Mouse (Mus musculus) induced T-regulatory cell, adult 2 months (primary cell): ENCODE data around the gene Gmnn.
A peak's percentile ranks its signal among the peaks of the same experiment; 100 is the strongest.
"Not testable (repeated sequence)": the region's sequence is repeated elsewhere in the genome, so short reads cannot be mapped to it uniquely, and the experiment has no call there.

Experiments used
- DNase-seq: peaks from one replicate; pipeline ENCODE4 v3.0.0-alpha.2; 2012; ENCODE audit warnings: low read depth

Gene Gmnn

GRCm38 (mm10) chr13:24761403-24762227, at the start of gene Gmnn:
Gene Gmnn (minus strand): TSS chr13:24761923.
- peak; percentile 97 for DNase-seq

DNA sequence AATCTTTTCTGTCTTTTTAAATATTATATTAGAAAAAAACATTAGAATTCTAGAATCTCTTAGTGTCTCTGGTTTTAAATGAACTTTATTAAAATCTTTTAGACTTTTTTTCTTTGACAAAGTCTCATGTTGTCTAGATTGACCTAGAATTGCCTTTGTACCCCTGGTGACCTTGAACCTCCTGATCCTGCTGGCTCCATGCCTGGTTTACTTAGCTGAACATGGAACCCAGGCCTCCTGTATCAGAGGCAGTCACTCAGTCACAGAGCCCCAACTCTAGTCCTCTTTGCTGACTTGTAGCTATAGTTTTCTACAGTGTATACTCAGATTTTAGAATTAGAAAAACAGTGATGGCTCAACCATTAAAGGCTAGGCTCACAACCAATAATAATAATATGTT, 44.4 kb upstream of the Gmnn start:
- no peak for DNase-seq

DNA sequence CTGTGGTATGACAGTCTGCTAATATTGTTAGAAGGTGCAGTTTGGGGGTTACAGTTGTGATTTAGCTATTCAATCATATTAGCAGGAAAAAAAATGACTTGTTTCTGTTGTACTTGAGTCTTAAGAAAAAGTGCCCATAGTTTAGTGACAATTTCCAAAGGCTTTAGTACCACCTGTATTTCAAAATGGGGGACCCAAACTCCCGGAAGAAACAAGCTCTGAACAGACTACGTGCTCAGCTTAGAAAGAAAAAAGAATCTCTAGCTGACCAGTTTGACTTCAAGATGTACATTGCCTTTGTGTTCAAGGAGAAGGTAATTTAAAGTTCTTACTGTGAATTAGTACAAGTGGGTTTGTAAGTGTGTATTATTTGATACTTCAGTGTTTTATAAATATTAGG, 41.5 kb upstream of the Gmnn start:
- peak; percentile 50 for DNase-seq

DNA sequence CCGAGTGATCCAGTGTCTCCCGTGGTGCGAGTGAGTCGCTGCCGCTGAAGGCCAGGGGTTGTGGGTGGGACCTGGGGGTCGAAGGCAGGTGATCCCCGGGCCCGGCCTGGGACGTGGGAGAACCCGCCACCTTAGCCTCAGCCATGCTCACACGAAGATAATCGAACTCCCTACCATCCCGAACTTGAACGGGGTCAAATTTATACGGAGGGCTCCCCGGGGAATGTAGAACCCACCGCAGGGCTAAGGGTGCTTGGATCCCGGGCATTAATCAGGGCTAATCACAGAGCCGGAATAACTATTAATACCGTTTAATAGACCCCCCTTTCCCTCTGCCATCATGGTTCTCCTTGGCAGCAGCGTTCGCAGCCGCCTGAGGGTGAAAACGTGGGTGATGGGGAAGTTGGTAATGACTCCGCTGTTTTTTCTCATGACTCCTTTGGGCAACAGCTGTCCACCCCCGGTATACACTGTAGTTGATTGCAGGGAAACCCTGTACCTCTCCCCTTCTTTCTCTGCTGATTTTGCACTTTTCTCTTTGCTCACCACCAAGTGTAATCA, 40.5 kb upstream of the Gmnn start:
- DNase-seq, result peak; percentile 68

DNA sequence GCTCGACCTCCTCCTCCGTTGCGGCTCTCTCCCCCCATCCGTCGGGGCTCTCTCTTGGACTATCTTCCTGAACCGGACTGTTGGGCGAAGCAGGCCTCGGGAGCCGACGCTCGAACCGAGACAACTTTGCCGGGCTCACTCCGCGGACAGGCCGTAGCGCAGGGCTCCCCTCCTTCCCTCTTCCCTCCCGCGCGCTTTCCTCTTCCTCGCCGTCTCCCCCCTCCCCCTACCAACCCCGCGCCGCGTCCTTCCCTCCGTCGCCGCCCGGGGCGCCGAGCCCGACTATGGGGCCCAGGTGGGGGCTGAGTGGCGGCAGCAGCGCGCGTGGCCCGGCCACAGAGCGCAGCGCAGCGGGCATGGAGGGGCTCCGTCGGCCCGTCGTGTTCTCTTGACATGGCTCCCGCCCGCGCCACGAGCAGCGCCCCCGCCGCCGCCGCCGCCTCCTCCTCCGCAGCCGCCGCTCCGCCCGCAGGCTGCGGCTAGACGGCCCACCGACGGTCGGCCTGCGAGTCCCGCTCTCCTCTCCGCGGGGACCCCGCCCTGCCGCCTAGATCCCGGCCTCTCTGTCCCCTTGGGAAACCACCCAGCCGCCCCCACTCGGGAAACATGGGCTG, 39.7 kb upstream of the Gmnn start, which contains the start of gene BC005537:
Gene BC005537 (plus strand): TSS at position 350 of the 614 bp plus-strand sequence.
- DNase-seq, result no peak

DNA sequence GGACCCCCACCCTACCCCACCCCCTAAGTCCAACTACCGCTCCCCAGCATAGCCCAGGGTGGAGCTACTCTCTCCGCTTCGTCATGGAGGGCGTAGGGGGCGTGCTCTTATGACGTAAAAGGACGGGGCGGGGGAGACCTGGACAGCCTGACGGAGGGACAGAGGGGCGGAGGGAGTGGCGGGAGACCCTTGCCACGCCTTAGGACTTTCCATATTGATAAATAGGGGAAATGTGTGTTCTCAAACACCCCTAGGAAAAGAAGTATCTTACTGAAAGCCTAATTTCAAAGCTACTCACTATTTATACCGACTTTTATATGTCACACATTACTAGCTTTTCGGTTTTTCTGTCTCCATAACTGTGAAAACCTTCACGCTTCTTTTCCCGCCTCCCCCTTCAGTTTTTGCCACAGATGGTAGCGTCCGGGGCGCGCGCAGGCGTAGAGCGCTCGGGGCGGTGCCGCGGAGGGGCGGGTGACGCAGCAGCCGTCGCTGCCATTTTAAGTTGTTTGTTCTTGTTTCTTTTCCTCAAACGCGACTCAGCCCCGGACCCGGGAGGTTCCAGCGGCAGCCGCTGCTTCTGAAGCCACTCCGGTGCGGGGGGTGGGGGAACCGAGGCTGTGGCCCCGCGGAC, 39.1 kb upstream of the Gmnn start:
- DNase-seq, result peak; percentile 99

DNA sequence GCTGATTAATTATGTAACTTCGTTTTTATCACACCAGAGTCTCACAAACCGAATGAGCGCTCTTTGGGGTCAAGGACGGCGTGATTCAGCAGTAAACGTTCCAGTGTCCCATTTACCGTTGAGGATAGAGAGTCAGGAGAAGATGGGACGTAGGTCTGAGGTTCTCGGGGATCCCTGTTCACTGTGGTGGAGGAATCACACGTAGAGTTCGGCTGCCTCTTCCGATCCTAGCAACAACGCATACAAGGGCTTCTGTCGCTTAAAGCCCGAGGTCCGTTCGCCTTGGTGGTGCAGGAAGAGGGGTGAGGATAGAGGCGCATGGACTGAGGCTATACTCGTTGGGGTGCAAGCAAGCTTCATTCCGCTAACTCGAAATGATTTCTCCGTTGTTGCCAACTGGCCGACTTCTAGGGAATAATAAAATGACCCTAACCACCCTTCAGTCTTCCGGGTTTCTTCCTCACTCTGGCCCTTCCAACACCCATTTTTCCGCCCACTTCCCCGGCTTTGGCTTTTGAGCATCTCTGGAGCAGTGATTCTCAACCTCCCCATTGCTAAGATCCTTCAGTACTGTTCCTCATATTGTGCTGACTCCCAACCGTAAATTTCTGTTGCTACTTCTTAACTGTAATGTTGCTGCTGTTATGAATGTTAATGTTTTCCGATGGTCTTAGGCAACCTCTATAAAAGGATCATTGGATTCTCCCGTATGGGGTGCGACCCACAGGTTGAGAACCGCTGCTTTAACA, 38.4 kb upstream of the Gmnn start:
- peak; percentile 74 for DNase-seq

DNA sequence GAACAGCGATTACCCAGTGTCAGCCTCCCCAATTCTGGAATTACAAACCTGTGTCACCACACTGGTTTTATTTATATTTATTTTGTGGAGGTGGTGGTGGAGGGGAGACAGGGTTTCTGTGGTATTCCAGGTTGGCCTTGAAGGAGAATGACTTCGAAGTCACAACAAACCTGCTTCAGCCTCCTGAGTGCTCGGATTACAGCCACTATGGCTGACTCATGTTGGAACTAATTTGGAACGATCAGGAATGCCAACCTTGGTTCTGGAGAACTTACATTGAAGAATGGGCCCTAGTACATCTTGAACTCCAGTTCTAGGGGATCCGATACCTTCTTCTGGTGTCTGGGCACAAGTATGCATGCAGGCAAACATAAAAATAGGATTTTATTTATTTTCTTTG, 37.7 kb upstream of the Gmnn start:
- DNase-seq, result no peak

- peak; percentile 59 for DNase-seq
These were observed 37.0 kb upstream of the Gmnn start for GRCm38 (mm10) chr13:24798686-24799085.

DNA sequence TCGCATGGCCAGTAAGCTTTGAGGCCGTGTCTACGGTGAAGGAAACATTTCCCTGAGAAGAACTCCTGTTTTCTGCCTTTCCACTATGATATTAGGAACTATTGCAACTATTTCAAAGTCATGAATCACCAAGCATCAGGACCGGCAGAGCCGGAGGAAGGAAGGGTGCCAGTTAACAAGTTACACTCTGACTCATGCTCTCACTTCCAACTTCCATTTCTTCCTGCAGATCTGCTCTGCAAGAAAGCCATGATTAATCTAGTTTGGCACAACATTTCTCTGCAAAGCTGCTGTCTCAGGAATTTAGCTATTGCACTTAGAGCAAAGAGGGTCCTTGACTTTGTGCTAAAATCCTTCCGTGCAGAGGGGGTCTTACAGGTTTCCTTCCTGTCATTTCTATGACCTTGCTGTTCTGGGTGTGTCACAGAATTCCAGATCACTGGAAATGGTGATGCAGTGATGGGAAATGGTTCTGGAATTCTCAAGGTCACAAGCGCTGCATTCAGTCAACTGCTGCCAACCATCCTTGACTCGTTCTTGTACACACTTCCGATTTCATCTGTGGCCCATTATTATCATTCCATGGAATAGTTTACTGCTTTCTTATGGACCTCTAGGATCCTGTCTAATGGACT, 30.8 kb upstream of the Gmnn start:
- DNase-seq, result no peak

GRCm38 (mm10) chr13:24791349-24791748, 29.6 kb upstream of the Gmnn start:
- DNase-seq, result no peak

GRCm38 (mm10) chr13:24787477-24787876, 25.8 kb upstream of the Gmnn start:
- DNase-seq, result no peak

DNA sequence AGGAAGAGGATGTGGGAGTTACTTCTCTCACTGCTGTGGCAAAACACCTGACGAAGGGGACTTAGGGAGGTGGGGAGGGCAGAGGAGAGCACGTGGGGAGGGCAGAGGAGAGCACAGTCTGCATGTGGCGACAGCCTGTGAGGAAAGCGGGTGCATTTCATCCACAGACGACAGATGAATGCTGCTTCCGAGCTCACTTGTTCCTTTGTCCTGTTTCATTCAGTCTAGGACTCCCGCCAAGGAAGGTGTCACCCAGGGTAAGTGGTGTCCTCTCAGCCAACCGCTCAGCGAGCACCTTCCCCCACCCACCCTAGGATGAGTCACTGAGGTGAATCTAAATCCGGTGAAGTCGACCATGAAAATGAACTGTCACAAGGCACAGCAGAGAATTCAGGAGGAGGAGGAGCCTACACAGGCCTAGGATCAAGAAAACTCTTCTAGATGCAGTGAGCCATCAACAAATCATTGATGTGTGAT, 24.3 kb upstream of the Gmnn start:
- peak; percentile 91 for DNase-seq

- no peak for DNase-seq
These were observed 20.2 kb upstream of the Gmnn start for GRCm38 (mm10) chr13:24781916-24782315.

- DNase-seq, result peak; percentile 70
These were observed 17.1 kb upstream of the Gmnn start for GRCm38 (mm10) chr13:24778706-24779380.

GRCm38 (mm10) chr13:24778026-24778425, 16.3 kb upstream of the Gmnn start:
- no peak for DNase-seq

DNA sequence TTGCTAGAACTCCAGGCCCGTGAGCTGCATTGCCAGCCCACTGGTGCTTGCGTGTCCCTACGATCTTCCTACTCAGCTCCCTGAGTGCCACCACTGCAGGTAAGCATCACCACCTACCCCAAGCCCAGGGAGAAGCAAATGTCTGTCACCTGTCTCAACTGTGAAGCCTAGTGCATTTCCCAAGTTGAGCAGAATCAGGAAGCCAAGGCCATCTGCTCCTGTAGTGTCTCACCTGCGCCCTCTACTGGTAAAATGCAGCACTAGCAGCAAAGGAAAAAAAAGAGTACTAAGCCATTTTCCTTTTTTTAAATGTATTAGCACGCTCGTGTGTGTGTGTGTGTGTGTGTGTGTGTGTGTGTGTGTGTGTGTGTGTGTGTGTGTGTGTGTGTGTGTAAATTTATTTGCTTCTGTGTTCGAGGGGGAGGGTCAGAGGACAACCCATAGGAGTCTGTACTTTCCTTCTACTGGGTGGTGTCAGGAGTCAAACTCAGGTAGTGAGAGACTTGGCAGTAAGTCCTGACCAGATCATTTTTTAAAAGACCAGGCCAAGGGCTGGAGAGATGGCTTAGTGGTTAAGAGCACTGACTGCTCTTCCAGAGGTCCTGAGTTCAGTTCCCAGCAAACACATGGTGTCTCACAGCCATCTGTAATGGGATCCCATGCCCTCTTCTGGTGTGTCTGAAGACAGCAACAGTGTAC, 14.6 kb upstream of the Gmnn start:
- DNase-seq, result peak; percentile 92

DNA sequence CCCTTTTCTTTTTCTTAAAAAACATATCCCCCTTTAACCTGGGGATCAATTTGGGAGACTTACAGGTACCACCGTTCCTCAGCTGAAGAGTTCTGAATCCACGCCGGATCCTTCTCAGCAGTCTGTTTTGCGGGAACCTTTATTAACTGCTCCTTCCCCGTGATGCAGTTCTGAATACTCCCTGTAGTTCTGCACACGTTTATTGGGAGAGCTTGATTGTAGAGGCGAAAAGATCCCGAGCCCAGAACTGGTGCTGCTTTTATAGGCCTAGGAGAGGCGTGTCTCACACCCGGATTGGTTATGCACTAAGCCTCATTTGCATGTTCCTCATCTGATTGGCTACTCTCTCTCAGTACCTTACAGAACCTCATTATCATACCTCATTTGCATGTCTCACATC, 9.8 kb upstream of the Gmnn start:
- not testable (repeated sequence) for DNase-seq

DNA sequence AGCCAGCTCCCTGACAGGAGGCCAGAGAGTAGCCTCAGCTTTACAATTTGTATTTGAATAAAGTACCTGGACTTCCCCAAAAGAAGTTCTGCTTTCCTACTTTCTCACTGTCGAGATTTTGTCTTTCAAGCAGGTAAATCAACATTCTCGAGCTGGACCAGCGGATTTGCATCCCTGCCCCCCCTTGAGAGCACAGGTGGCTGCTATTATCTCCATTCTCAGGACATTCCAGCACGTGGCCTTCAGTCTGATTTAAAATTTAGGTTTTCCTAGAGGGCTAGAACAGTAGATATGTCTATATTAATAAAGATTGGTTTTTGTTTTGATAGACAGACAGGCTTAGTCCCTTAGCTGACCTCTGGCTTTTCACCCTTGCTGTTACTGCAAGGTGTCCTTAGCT, 6.1 kb upstream of the Gmnn start:
- DNase-seq, result not testable (repeated sequence)

DNA sequence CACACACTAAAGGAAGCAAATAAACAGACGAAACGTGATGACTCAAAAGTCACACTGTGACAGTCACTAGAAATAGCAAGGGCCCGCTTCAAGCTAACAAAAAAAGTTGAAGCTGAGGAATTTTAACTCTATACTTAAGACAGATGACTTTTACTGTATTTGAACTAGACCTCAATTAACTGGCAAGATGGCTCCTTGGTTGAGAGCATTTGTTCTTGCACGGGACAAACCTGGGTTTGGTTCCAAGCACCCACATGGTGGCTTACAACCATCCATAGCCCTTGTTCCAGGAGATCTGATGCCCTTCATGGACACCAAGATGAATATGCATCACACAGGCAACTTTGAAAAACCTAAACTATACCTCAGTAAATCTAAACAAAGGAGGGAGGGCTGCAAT, 531 bp upstream of the Gmnn start:
- DNase-seq, result no peak
